Mouse (Mus musculus): ENCODE results near the gene Prl7b1.

- TF ChIP-seq EP300 (IDR thresholded peaks at IDR 0.05; ENCODE audit: low read depth) (no peak), CTCF (IDR thresholded peaks at IDR 0.05; ENCODE audit: low read depth) (no peak)
Observed at GRCm38 (mm10) chr13:27610482-27610881, at the start of gene Prl7b1.
